Mouse (Mus musculus): ENCODE data around the gene Gm17509.
"Not testable (repeated sequence)": the region's sequence is repeated elsewhere in the genome, so short reads cannot be mapped to it uniquely, and the experiment has no call there.

Gene Gm17509

GRCm38 (mm10) chr13:117206066-117206465 is 14.8 kb downstream of the Gm17509 start:
- no peak for DNase-seq (ENCODE audit: low spot score)

- DNase-seq (ENCODE audit: low spot score) = no peak
Measured at GRCm38 (mm10) chr13:117204685-117205084, 16.2 kb downstream of the Gm17509 start.

GRCm38 (mm10) chr13:117202755-117203471 is 18.0 kb downstream of the Gm17509 start:
- DNase-seq (ENCODE audit: low spot score) = no peak

GRCm38 (mm10) chr13:117198402-117199083 is 22.3 kb downstream of the Gm17509 start:
- DNase-seq (ENCODE audit: low spot score) = peak; percentile 32

GRCm38 (mm10) chr13:117197666-117198065 is 23.2 kb downstream of the Gm17509 start:
- no peak for DNase-seq (ENCODE audit: low spot score)

- DNase-seq (ENCODE audit: low spot score) = no peak
Measured at GRCm38 (mm10) chr13:117195569-117196495, 25.0 kb downstream of the Gm17509 start.

- DNase-seq (ENCODE audit: low spot score) = no peak
Measured at GRCm38 (mm10) chr13:117193422-117193983, 27.4 kb downstream of the Gm17509 start.

- no peak for DNase-seq (ENCODE audit: low spot score)
Measured at GRCm38 (mm10) chr13:117192161-117192560, 28.7 kb downstream of the Gm17509 start.

GRCm38 (mm10) chr13:117185329-117185728 is 35.5 kb downstream of the Gm17509 start:
- DNase-seq (ENCODE audit: low spot score) = no peak

- no peak for DNase-seq (ENCODE audit: low spot score)
Measured at GRCm38 (mm10) chr13:117183288-117183687, 37.6 kb downstream of the Gm17509 start.

GRCm38 (mm10) chr13:117180912-117181311 is 40.0 kb downstream of the Gm17509 start:
- DNase-seq (ENCODE audit: low spot score) = not testable (repeated sequence)

All from urinary bladder, postnatal 10 days (tissue).